Mouse (Mus musculus) gastrocnemius, postnatal 10 days (tissue): ENCODE data around the gene Ptprm. TPM values are rescaled to one million over a fixed set of nuclear protein-coding genes. Genes with fewer than 3 reads are reported as not detected.

Experiments
- DNase-seq: peaks from one replicate; pipeline ENCODE4 v3.0.0; 2021; ENCODE audit warnings: mixed read lengths
- long read RNA-seq, 2 experiments: library from polyadenylated mRNA; stranded (forward); transcript quantifications; one replicate each; pipeline ENCODE4 v2.0.0; 2021
- total RNA-seq, 2 experiments: library from RNA; stranded (reverse); gene quantifications; 2 replicates each; pipeline ENCODE4 v1.2.3; 2021

Ptprm gene
- total RNA-seq = 10 to 100 TPM; 40.2 to 48.8 TPM
- long read RNA-seq, experiment 1, full-length matches to known transcripts = 12 of 54 reads
- long read RNA-seq, experiment 1, partial matches to known transcripts = 12 of 54 reads
- long read RNA-seq, experiment 1, other reads (novel, unspliced or antisense) = 30 of 54 reads
- long read RNA-seq, experiment 2, full-length matches to known transcripts = 11 of 31 reads
- long read RNA-seq, experiment 2, partial matches to known transcripts = 8 of 31 reads
- long read RNA-seq, experiment 2, other reads (novel, unspliced or antisense) = 12 of 31 reads

- DNase-seq = peak; percentile 87
Measured at GRCm38 (mm10) chr17:67354451-67355011, at the start of gene Ptprm. TSS of gene Ptprm (minus strand) at chr17:67354457.

DNA sequence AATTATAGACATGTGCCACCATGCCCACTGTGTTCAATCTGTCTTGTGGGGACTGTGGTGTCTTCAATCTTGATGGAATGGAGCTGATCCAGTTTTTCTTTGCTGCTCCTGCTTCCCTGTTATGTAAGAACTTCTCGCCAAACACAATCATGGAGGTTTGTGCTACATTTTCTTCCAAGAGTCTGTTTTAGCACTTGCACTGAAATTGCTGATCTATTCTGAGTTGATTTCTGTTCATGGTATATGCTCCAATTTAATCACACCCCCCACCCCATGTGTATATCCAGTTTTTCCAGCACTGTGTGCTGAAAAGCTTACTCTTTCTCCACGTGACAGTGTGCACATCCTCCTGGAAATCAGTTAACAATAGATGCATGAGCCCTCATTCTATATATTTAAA lies 41.9 kb upstream of the Ptprm start:
- DNase-seq = no peak

- no peak for DNase-seq
Measured at GRCm38 (mm10) chr17:67390851-67391250, 36.6 kb upstream of the Ptprm start.

GRCm38 (mm10) chr17:67388171-67388570 lies 33.9 kb upstream of the Ptprm start:
- DNase-seq = no peak

DNA sequence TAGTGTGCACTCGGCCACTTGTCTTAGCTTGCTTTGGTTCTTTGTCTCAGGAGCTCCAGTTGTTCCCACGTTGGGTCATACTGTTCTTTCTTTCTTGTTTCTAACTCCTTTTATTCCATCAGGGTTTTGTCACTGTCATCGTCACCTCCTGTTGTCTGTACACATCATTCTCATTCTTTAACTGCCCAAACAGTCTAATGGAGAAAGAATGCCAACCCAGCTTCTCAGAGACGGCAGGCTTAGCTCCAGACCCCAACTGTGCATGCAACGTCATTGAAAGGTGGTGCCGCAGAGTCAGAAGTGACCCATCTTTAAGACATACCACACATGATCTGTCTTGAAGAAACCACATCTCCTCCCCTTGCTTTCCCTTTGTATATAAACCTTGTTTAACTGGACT lies 31.0 kb upstream of the Ptprm start:
- no peak for DNase-seq

DNA sequence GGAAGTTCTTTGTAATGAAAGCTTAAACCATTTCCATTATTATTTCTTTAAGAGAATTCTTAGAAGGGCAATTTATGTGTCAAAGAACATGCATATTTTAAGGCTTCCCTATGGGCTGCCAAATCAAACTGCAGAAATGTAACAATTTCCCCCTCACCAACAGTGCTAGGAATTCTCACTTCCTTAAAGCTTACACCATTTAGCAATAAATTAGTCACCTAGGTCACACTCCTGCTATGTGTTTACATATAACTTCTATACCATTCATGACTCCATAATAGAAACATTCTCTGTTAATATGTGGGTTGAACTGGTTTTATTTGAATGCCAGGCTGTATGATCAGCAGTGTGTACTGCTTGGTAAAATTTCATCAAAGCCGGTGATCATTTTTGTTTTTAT lies 29.4 kb upstream of the Ptprm start:
- no peak for DNase-seq

DNA sequence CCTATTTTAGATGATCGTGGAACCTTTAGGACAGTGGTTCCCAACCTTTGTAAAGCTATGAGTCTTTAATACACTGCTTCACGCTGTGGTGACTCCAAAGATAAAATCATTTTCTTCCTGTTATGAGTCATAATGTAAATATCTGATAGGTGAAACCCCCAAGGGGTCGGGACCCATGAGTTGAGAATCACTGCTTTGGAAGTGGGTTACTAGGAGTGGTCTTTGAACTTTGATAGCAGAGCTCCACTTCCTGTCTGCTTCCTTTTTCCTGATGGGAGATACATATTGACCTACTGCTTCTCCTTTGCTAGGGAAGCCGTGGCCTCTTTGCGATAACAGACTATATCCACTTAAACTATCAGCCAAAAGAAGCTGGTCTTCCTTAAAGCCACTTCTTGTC lies 27.4 kb upstream of the Ptprm start:
- DNase-seq = no peak

- no peak for DNase-seq
Measured at GRCm38 (mm10) chr17:67367866-67368265, 13.6 kb upstream of the Ptprm start.

DNA sequence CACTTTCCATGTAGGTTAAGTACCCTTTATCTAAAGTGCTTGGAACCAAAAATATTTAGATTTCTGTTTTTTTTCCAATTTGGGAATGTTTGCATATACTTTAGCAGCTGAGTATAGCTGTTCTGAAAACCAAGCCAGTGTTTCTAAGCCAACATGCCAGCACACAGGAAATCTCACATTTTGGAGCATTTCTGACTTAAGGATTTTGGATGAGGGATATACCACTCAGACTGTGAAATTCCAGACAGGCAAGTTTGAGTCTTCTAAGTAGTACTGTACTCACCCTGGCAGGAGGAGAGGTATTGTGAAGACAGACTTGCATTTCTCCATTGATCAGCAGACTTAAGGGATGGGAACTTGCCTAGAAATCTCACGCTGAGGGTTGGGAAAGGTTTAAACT lies 10.2 kb upstream of the Ptprm start:
- DNase-seq = no peak

GRCm38 (mm10) chr17:67363377-67364070 lies 9.3 kb upstream of the Ptprm start:
- no peak for DNase-seq

- DNase-seq = no peak
Measured at GRCm38 (mm10) chr17:67362131-67362530, 7.9 kb upstream of the Ptprm start.

DNA sequence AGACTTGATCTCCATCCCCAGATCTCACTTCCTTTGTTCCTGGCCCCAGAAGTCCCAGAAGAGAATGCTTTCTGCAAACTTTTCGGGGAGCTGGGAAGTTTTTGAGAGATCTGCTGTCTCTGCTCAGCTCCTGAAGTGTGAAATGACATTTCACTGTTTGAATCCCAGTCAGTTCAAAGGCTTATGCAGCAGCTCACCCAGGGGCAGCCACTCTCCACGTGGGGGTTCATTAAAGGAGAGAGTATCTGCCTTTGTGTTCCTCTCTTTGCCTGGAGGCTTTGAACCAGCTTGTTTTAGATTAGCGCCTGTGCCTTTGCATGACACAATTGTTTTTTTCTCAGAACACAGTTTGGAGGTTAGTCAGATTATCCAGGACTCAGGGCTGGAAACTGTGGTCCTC lies 6.3 kb upstream of the Ptprm start:
- DNase-seq = no peak

- DNase-seq = no peak
Measured at GRCm38 (mm10) chr17:67359578-67359977, 5.3 kb upstream of the Ptprm start.

GRCm38 (mm10) chr17:67358541-67358940 lies 4.3 kb upstream of the Ptprm start:
- no peak for DNase-seq

DNA sequence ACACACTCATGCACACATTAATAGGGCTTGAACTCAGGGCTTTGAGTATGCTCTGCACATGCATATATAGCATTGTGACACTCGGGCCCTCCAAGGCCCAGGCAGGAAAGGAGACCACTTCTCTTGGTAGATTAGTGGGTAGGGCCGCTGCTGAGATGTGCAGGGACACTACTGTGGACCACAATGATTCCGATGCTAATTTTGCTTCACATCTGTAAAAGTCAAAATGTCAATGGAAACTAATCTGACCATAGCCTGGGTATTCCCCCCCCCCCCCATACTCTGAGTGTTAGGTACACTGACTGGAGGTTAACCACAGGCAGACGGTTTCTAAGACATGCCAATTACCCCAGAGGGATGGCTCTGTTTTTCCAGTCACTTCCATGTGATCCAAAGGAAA lies 2.9 kb upstream of the Ptprm start:
- DNase-seq = no peak

GRCm38 (mm10) chr17:67355251-67355650 lies 994 bp upstream of the Ptprm start:
- no peak for DNase-seq

DNA sequence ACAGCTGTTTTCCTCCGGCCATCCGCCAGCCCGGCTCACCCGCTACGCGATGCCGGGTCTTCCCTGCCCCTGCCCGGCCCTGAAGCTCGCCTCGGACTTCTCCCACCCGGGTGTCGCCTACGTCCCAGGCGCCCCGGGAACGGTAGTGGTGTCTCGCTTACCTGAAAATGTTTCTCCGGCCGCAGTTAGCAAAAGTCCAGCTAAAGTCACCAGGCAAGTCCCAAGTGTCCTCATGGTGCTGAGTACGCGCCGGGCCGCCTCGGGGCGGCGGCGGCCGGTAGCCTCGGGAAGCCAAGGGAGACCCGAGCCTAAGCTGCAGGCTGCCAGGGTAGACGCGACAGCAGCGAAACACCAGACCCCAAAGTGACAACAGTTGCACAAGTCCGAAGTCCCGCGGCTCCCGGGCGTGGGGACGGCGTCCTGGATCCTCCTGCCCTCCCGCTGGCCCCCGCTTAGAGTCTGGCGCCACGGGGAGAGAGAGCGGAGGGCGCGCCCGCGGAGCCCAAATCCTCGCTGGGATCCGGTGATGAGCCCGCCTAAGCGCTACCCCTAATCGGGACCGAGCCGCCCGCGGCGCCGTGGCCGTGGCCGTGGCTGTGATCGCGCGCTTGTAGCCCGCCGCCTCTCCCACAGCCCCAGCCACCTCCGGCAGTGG lies 334 bp downstream of the Ptprm start:
- peak; percentile 74 for DNase-seq

DNA sequence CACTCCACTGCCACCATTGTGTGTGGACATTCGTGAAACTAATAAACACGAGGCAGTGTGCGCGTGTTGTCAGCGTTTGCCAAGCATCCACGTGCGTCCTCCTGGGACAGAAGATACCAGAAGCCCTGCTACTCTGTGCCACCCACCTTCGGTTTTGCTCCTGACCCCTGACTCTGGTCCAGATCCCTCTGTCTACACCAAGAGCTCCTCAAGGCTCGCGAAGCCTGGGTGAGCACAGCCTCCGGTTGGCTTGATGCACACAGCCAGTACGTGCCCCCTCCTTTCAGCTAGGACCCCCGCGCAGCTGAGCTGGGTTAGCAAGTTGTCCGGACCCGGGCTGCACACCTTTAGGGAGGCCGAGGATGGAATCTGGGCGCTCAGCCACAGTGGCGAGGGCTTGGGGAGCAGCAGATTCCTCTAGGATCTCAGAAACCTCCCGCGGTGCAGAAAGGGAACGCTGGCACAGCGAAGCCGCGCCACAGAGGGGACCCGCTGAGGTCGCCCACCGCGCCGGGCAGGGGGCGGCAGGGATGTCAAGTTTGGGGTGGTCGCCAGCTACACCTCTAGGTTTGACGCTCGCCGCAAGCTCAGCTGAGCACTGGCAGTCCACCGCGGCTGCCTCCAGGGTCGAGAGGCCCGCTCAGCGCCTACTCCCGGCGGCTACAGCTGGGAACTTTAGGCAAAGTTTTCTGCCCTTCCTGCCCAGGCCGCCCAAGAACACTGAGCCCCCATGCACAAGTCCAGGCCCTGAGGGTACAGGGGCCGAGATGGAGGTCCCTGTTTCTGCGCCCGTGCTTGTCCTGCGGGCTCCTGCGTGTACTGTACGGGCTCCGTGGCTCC lies 1.1 kb downstream of the Ptprm start:
- peak; percentile 69 for DNase-seq

DNA sequence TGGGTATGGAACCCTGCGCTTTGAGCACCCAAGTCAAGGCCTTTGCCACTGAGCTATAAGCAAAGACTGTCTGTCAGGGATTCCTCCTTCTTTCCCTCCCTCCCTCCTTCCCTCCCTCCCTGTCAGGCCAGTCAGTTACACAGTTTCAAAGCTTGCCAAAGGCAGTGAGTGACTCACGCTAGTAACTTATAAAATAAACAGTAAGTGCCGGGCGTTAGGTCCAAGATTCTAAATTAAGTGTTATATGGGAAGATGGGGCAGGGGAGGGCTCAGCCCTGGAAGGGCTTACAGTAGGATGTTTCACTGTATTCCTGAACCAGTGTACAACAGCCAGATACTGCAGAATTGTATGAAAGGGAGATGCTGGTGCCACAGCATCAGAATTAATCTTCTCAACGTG lies 2.8 kb downstream of the Ptprm start:
- DNase-seq = no peak

DNA sequence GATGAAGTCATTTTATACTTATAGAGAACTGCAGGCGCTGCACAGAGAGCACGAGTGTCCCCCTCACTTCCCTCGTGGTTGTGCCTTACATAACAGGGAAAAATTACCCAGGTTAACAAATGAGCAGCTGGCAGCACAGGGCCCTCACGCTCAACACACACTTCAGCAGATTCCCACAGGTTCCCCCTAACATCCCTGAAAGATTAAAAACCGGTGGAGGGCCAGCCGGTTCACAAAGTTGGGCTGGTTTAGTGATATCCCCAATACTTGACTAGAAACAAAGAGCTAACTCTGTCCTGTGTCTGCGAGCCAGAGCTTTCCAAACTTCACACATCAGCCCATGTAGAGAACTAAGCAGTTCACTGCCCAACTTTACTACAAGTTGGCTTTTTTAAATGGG lies 3.7 kb downstream of the Ptprm start:
- no peak for DNase-seq

DNA sequence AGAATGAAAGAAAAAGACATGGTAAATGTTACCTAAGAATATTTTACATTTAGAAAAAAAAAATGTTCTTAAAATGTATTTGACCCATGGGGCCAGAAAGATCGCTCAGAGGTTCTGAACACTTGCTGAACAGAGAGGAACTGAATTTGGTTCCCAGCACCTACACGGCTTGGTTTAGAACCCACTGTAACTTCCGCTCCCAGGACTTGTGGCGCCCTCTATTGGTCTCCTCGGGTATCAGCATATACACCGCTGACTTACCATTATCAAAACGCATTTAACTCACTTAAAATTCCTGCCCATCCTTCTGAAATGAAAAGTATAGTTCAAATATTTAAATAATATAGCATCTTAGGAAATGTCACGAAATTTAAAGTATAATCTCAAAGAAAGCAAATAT lies 4.7 kb downstream of the Ptprm start:
- no peak for DNase-seq

- no peak for DNase-seq
Measured at GRCm38 (mm10) chr17:67346921-67347320, 7.3 kb downstream of the Ptprm start.
